Mouse (Mus musculus) frontal cortex, postnatal 25 days (tissue): Measurements from ENCODE around the gene 1700023F06Rik.

Experiments
- DNase-seq, 2 experiments: peaks; one replicate each; pipeline ENCODE4 v3.0.0; 2022; ENCODE audit warnings: low spot score in 2 of 2

The 1700023F06Rik gene

DNA sequence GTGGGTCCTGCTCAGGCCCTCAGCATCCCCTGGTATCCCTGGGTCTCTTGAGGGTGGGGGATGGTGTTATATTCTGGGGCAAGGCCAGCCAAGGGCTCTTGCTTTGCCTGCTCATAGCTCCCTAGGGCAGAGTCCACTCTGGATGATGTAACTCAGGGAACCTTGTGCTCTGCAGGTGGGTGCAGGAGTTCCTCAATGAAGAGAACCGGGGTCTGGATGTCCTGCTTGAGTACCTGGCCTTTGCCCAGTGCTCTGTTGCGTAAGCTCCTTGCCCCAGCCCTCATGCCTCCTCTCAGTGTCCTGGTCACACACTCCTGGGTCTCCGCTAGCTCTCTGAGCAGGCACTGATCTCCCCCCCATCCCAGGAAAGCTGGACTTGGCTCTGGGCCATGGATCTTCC, 26.4 kb downstream of the 1700023F06Rik start:
- DNase-seq: no peak

DNA sequence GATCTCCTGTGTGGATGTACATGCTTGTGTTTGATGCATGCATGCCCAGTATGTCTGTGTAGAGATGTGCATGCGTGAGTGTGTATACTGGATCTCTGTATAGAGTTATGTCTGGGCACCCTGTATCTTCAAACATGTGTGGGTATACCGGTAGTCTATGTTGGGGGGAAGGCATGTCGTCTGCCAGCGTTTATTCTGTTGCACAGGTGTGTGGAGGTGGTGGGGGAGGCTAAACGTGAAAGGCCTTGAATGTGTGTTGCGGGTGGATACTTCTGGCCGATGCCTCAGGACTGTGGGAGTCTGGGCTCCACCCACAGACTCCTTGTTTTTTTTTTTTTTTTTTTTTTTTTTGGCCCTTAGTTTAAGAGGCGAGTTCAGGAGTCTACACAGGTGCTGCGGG, 27.0 kb downstream of the 1700023F06Rik start:
- no peak for DNase-seq

DNA sequence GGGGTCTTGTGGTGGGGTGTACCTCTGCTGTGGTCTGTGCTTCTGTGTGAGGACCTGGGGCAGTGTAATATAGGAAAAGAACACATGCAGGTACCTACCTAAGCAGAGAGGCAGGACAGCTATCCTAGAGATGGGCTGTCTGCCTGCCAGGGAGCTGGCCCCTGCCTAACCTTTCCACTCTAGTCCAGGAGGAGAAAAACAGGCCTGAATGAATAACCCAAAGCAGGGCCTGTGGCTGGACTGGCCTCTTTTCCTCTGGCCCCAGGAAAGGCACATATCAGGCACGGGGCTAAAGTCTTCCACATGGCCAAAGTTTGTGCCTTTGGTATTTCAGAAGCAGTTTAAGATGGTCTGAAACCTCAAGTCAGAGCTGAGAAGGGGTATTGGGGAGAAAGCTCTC, 27.9 kb downstream of the 1700023F06Rik start:
- DNase-seq: no peak

DNA sequence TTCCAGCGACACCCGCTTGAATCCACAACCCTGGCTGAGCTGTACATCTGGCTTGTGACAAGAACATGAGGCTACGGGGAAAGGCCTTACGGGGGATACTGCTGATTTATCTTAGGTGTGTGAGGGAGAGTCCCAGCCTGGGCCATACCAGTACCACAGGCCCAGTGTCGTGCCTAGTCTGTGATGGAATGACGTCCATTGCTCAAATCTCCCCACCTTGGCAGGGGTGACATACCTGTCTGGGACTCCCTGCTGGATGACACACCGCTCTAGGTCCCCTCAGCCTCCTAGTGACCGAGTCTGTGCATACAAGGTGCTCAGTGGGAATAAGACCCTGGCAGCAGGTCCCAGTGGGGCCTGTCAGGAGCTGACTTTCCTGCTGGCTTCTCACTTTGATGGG, 29.6 kb downstream of the 1700023F06Rik start:
- DNase-seq: no peak

DNA sequence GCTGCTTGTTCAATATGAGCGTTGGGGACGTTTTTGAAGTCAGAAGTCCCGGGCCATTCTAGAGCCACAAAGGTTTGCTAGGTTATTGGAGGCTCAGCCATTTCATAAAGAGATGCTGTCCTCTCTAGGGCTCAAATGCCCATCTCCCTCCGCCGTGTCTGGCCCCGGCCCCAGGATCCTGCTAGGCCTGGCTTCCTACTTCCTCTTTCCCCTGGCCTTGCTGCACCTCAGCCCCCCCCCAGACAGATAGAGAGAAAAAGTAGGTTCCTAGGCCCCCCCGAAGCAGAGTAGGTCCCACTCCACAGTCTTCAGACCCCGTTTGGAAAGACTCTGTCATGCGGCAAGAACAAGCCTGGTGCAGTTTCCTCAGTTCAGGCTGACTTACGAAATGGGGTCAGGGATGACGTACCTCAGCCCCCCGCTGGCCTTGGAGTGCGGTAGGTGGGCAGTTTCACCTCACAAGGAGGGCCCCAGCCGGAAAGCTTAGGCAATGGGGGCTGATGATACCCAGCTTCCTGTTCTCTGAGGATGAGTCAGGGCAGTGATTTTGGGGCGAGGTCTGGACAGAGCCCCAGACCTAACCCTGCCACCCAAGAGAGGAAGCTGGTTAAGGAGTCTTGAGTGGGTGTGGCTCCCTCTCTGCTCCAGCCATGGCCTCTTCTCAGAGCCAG, 30.4 kb downstream of the 1700023F06Rik start:
- DNase-seq: no peak

DNA sequence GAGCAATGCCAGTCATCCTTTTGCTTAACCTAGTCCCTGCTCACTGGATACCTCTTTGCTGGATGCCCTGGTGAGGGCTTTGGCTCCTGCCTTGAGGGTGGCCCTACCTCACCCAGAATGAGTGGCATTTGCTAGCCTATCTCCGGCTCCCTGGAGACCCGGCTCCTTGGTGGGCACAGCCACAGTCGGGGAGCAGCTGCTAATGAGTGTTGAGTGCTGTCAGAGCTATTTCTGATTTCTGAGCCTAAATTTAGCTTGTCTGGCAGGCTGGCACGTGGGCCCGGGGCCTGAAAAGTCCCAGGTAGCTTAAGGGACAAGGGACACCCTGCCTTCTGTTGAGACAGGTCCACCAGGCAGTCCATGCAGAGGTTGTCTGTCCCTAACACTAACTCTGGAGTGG, 31.1 kb downstream of the 1700023F06Rik start:
- no peak for DNase-seq

DNA sequence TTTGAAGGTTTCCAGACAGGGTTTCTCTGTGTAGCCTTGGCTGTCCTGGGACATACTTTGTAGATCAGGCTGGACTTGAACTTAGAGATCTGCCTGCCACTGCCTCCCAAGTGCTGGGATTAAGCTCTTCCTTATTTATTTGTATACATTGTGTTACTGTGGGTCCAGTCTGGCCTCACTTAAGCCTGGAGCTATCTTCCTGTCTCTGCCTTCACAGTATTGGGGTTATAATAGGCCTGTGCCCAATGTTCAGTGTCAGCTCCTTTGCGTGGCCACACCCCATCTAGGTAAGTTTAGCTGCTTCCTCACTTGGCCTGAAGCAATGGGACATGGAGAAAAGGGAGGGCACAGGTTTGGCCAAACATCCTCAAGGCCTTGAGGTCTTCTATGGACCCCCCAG, 31.8 kb downstream of the 1700023F06Rik start:
- no peak for DNase-seq

DNA sequence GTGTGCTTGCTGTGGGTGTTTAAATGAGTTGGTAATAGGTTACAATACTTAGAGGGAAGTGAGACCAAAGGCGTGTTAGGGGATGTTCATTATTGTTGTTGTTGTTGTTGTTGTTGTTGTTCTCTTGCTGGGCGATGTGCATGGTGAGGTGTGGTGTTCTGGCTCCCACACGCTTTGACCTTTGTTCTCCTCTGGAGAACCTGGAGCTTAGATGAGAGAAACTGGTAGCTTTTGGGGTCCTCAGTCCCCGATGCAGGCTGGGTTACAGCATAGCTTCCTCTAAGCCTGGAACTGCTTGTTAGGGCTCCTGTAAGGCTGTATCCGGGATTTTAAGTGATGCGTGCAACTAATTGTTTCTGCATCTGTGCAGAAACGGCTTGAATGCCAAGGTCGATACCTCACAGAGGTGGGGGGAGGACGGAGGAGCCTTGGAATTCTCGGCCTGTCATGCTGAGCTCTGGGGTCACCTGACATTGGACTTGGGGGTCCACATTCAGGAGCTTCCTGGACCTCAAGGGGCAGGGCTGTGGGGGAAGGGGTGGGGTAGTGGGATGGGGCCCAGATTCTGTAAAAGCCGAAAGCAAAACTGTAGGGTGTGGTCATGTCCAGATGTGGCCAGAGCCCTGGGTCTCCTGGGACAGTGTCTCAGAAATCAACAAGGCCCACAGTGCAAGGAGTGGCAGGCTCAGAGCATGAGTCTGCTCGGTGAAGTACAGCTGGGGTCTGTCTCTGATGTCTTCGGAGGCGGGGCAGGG, 32.5 kb downstream of the 1700023F06Rik start:
- DNase-seq: no peak

DNA sequence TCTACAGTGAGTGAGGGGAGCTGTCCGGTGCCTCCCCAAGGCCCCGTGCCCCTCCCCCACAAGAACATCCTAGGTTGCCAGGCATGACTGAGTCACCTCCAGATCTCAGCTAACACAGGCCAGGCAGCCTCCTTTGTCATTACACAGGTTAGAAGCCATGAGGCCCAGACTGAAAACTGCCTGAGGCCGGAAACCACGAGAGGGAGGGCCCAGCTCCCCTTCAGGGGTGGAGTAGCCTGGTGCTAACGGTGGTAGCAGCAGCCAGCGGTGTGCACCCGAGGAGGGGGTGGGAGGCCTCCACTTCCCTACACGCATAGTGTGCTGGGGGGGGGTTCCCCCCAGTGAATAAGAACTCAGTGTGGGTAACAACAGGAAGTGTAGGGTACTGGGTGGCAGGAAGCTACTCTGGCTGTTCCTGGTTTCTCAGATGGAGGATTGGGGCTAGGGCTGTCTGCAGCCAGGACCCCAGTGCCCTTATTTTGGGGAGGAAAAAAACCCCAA, 33.4 kb downstream of the 1700023F06Rik start:
- DNase-seq: no peak

DNA sequence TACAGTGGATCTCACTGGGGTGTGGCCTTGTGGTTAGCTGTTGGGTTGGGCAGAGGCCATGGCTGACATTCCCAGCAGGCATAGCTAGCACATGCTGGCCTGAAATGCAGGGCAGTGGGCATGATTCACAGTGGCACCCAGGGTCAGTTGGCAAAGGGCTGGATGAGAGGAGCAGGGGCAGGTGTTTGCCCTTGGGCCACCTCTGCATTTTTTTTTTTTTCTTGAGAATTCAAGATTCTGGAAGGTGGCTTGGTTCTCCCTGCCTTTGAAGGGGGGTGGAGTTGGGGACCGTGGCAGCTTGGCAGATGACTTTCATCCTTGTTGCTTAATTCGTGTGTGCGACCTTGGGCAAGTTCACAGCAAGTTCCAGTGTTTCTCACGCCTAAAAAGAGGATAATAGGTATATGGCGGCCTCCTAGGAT, 33.9 kb downstream of the 1700023F06Rik start:
- no peak for DNase-seq

DNA sequence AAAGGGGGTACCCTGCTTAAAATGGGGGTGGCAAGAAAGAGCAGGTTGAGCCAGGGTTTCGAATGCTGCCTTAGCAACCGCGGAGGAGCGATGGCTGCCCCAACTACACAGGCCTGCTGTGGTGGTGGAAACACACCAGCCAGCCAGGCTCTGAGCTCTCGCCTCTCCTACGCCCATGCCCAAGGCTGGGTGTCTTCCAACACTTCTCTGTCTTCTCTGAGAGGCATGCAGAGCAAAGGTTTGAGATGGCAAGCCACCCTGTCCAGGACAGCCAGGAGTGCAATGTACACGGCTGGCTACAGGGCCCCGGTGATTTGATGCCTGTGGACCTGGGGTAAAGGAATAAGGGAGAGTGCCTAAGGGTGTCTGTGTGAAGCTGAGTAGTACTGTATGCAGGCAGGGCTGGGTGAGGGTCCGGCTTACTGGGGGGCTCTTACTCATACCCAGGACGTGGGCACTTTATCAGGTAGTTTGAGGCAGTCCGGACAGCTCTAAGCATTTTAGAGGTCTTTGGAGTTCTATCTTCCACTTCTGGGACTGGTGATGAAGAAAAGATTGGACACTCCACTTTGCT, 34.5 kb downstream of the 1700023F06Rik start:
- no peak for DNase-seq

DNA sequence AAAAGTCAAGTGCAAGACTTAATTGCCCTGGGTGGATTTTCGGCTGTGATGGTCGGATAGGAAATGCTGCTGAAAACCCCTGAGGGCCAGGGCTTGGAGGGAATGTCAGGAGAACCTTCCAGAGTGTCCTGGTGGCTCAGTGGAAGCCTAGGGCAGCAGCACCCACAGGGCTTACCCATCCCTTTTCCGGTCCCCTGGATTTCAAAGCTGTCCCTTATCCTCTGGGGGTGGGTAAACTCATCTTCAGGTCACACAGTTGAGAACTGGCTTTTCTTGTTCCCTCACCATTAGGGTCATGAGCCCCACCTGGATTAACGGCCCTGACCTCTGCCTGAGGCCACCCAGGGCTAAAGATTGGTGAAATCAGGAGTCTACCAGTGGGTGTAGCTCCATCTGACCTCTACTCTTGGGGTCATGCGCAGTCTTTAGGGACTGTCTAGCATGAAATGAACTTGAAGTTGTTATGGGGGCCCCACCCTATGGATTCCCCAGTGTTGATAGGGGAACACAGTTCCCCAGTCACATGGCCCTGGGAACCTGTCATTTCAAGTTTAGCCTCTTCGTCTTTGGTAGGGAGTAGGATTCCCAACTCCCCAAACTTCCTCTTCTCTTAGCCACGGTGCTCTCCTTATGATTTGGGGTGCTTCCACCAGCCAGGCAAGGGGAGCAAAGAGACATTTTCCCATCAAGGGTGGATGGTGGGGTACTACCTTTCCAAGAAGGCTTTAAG, 35.2 kb downstream of the 1700023F06Rik start:
- DNase-seq: no peak

DNA sequence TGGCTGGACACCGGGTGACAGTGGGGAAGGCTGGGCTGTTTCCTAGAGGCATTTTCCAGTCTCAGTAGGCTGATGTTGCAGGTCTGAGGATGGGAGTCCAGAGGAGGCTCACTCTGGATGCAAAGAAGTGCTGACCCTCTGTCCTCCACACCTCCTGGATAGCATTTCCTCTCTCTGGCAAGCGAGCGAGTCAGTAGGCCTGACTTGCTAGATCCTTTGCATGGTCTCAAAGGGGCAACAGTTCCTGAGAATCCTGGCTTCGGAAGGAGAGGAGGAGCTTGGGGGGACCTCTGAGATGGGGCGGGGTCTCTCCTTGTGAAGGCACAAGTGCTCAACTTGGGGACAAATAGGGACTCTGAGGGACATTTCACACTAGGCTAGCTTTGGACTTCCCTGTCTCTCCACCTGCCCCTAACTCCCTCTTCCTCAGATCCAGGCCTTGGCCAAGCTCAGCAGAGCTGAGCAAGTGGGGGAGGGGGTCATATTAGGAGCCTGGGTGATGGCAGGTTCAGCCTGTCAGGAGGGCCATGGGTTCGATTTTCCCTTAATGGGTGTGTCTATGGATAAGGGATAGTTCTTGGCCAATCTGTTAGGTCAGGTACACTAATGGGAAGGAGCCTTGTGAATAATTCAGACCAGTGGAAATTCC, 35.8 kb downstream of the 1700023F06Rik start:
- DNase-seq: no peak

DNA sequence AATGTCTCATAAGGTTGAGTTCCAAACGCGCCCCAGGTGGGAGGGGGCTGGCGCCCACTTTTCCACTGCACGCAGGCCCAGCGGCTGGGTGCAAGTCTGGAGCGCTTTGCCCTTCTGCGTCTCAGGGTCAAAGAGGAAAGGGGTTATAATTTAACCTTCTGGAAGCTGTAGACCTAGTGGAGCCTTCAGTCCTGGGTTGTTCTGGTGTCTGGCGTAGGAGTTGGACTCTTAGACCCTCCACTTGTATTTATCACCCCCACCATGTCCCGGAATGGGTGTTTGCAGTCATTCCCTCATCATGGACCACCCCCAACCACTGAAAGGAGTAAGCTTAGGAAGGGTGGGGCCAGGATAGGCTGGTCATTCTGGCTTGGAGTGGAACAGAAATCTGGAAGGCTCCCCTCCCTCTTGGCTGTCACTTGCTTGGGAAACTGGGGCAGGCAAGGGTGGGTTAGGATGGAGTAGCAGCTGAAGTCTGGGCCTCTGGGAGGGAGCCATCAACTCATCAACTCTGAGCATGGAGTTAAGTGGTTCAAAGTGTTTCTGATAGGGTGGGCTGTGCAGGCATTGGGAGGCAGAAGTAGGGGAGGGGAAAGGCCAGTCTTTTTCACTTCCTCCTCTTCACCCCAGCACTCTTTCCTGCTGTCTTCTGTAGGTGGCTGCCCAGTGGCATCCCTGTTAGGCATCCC, 36.5 kb downstream of the 1700023F06Rik start:
- DNase-seq: no peak

DNA sequence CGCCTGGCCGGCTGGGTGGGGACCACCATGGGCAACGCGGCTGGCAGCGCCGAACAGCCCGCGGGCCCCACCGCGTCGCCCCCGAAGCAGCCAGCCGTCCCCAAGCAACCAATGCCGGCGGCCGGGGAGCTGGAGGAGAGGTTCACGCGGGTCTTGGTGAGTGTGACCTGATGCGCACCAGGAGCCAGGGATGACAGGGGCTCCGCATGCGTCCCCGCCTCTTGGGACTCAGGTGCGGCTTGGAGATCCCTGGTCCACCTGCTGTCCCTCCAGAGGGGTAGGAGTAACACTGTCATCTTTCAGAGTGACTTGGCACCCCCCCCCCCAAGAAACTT, 37.1 kb downstream of the 1700023F06Rik start:
- DNase-seq: no peak

DNA sequence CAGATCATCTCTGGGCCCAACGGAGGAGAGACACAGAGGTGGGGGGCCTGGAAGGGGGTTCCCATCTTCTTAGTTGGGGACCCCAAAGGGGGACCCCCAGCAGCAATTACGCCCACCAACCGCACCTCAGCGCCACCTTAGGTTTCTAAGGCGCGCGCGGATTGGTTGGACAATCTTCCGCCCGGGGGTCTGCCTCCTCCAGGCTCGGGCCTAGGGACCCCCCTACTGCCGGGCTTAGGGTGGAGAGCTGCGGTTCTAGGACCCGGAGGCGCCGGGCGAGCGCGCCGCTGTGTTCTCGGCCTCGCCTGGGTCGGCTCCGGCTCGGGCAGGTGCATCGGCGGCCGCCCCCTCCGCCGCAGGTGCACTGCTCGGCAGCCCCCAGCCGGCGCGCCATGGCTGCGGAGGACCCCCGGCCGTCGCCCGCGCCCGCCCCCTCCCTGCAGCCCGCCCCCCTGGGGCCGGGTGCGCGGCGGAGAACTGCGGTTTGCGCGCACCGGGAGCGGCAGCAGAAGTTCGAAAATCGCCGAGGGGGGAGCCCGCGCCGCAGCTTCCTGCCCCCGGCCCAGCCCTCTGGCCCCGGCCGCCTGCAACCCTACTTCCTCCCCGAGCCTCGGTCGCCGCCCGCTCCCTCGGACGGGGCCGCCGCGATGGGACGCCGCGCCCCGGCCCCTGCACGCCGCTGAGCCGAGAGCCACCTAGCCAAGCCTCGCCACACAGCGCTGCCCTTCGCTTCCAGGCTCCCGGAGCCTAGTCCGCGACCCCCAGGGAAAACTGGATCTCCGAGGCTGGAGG, 37.7 kb downstream of the 1700023F06Rik start, which contains the start of gene Fmnl1:
Fmnl1 (plus strand) TSS at position 614 of the 792 bp plus-strand sequence.
- DNase-seq: no peak

DNA sequence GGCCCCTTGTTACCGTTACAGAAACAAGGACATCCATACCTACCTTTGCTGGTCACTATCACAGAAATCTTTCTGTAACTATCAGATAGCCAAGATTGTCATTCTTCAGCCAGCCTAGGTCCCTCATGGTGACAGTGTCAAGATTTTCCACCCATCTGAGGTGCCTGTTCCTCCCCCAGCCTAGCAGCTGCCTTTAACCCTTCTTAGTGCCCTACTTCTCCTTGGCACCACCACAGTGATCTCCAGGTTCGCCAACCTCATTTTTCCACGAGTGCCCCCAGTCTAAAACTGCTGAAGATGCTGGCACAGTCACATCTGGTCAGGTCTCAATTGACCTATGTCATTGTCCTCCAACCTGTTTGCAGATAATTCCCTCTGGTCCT, 38.3 kb downstream of the 1700023F06Rik start:
- no peak for DNase-seq

DNA sequence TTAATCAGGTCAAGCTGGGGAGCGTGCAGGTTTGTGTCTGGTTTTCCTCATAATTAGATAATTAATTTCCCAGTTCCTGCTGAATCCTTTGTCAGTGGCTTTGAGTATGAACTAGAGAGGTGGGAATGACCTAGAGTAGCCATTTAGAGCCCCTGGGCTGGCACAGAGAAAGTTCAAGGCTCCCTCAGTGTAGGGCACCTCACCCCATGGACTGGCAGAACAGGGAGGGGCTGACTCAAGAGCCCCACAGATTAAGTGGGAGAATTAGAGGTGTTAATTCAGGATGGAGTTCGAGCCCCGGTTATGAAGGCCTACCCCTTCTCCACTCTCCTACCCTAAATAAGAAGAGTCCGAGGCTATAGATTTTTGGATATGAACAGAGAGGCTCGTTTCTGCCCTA, 38.7 kb downstream of the 1700023F06Rik start:
- no peak for DNase-seq

DNA sequence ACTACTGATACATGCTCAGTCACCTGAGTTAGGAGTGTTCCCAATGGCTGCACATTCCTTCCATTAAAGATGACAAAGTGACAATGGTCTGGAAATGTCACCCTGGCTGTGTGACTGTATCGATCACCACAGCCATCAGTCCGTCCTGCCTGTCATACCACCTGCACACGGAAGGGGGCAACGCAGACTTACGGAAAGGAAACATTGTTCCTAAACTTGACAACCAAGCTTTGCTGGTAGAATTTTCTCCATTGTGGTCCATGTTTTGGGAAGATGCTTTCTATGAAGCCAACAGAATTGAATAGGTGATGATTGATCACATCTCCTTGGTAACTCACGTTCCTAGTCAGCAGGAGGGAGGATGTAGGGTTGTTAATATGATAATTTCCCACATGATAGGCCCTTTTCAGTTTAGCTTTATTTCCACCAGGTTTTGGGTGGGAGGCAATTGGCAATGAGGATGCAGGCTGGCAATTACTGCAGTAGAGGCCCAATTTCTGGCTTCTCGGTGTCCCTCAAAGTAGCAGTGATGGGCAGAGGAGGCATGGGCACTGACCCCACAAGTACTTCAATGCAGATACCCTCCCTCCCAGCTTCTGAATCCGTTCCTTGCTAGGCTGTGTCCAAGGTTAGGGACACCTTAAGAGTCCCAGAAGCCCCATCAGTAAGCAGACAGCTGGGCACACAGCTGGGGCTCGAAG, 39.5 kb downstream of the 1700023F06Rik start:
- peak; percentile 65 to 72 for DNase-seq

DNA sequence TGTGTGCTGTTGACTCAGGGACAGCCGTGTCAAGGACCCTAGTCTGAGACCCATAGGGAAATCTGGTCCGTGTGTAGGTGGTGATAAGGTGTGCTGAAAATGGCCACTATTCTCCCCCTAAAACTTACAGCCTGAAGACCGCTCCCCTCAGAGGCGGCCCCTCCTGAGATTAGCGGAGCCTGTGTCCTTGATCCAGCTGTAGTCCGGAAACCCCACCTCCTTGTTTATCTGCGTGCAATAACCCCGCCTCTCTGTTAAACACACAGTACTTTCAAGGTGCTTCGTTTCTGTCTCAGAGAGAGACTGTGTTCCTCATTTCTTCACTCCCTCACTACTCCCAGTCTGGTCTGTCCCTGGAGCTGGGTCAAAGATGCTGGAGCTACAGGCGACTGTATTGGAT, 44.0 kb downstream of the 1700023F06Rik start:
- DNase-seq: no peak
